Mouse (Mus musculus) erythroblast, embryonic 14.5 days (primary cell): ENCODE measurements around the gene 4931406C07Rik. TPM values are rescaled to one million over a fixed set of nuclear protein-coding genes. Genes with fewer than 3 reads are reported as not detected.

ENCODE experiments used
- H3K27me3 ChIP-seq: 2 replicates; pipeline ENCODE4 v1.6.1; 2012; ENCODE audit warnings: inconsistent platforms; ENCODE audit not compliant: control insufficient read depth
- H3K36me3 ChIP-seq: 2 replicates; pipeline ENCODE4 v1.6.1; 2012; ENCODE audit warnings: mild to moderate bottlenecking, inconsistent platforms; ENCODE audit not compliant: control insufficient read depth
- H3K4me1 ChIP-seq: 2 replicates; pipeline ENCODE4 v1.6.1; 2012; ENCODE audit warnings: inconsistent platforms; ENCODE audit not compliant: control insufficient read depth
- H3K4me3 ChIP-seq: replicated peaks from 2 replicates; pipeline ENCODE3; 2012; ENCODE audit warnings: moderate library complexity, mild to moderate bottlenecking, inconsistent platforms
- H3K9me3 ChIP-seq: 2 replicates; pipeline ENCODE4 v1.6.1; 2012; ENCODE audit warnings: low read length, inconsistent platforms, mixed read lengths; ENCODE audit not compliant: control insufficient read depth
- GATA1 ChIP-seq: IDR thresholded peaks from 2 replicates; pipeline ENCODE4 v1.6.1; 2012; ENCODE audit warnings: low read length, inconsistent platforms, mixed read lengths
- TAL1 ChIP-seq: IDR thresholded peaks from 3 replicates; pipeline ENCODE4 v1.6.1; 2012; ENCODE audit warnings: low read length, inconsistent platforms, mixed read lengths
- polyA plus RNA-seq: library from polyadenylated mRNA; stranded (reverse); fragments of >175 nt; gene quantifications from 2 replicates; pipeline ENCODE4 v1.2.3, GENCODE M21; 2012

4931406C07Rik gene
- polyA plus RNA-seq, 1 experiment, result 0.04 TPM

DNA sequence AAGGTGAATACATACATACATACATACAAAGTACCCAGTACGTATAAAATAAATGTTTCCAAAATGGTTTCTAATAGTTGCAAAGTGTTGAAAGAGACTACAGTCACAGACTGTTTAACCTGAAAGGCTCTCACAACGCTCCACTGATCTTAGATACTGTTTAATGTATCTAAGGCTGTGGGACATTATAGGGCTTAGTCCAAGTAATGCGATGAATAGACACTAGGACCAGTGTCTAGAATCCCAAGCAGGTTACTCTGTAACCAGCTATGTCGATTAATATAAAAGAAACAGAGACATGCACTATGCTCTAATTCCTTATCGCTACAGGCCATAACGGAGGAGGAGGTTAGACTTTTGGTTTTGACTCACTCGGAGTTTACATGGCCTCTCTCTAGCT lies 9.1 kb downstream of the 4931406C07Rik start:
- Histone ChIP-seq H3K4me1 (no peaks in the 10 kb centered on the region), H3K36me3 (no peaks in the 10 kb centered on the region)
- TF ChIP-seq TAL1 (no peak), GATA1 (no peak)

DNA sequence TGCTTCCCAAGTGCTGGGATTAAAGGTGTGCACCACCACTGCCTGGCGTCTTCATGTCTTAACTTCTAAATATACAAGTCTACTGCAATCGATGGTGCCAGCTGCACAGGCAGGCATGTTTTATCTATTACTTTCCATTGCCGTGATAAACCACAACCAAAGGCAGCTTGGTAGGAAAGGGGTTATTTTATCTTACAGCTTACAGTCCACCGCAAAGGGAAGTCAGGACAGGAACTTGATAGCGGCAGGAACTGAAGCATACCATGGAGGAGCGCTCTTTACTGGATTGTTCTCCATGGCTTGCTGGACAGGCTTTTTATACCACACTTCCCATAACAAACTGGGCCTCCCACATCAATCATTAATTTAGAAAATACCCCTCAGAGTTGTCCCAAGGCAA lies 17.0 kb downstream of the 4931406C07Rik start:
- TF ChIP-seq GATA1 (no peak), TAL1 (no peak; the same call in 2 of the 3 replicates)
- peaks cover 4% of the 10 kb centered on the region; the same call in 1 of the 2 replicates for H3K36me3 ChIP-seq
- no peak overlapping the region for H3K4me3 ChIP-seq
- peaks cover 24% of the 10 kb centered on the region for H3K4me1 ChIP-seq
- peaks cover 2% of the 10 kb centered on the region; the same call in 1 of the 2 replicates for H3K27me3 ChIP-seq
- no peaks in the 10 kb centered on the region for H3K9me3 ChIP-seq

More for the DNA sequence above, 9.1 kb downstream of the 4931406C07Rik start:
- Histone ChIP-seq H3K9me3 (no peaks in the 10 kb centered on the region), H3K27me3 (no peaks in the 10 kb centered on the region), H3K4me3 (no peak overlapping the region)

DNA sequence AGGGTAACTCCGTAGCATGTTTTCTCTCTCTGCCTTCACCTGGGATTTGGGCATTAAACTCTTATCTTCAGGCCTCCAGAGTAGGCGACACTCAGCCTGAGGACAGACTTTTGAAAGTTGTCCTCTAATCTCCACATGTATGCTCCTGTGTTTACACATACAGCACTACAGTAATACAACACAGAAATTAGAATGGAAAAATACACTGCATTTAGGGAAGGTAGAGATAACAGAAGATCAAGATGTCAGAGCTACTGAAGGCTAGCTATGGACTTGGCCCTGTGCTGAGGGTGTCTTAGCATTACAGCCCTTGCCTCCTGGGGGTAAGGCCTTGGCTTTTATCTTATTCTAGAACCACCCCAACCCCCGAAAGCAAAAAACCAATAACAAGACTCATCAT lies 17.8 kb downstream of the 4931406C07Rik start:
- H3K4me3 ChIP-seq, result no peak overlapping the region
- H3K9me3 ChIP-seq, result no peaks in the 10 kb centered on the region
- peaks cover 24% of the 10 kb centered on the region for H3K4me1 ChIP-seq
- TF ChIP-seq TAL1 (no peak), GATA1 (no peak)
- H3K36me3 ChIP-seq, result peaks cover 4% of the 10 kb centered on the region; the same call in 1 of the 2 replicates
- H3K27me3 ChIP-seq, result peaks cover 2% of the 10 kb centered on the region; the same call in 1 of the 2 replicates

DNA sequence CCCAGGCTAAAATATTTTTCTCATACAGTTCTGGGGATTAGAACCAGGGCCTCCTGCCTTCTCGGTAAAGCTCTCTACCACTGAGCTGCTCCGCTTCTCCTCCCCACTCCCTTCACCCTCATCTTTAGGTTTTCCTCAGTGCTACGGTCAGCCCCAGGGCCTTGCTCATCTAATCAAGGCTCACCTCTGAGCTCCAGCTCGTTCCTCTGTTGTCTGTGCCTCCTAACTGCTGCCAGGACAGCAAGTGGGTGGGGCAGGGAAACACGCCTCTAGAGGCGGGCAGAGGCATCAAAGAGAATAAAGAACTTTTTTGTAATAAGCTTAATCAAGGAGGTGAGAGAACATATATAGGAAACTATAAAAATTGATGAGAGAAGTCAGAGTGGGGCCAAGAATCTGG lies 18.4 kb downstream of the 4931406C07Rik start:
- H3K9me3 ChIP-seq, result no peaks in the 10 kb centered on the region
- H3K36me3 ChIP-seq, result peaks cover 4% of the 10 kb centered on the region; the same call in 1 of the 2 replicates
- peaks cover 2% of the 10 kb centered on the region; the same call in 1 of the 2 replicates for H3K27me3 ChIP-seq
- no peak overlapping the region for H3K4me3 ChIP-seq
- H3K4me1 ChIP-seq, result peaks cover 24% of the 10 kb centered on the region
- no peak for TF ChIP-seq TAL1
- no peak for TF ChIP-seq GATA1

DNA sequence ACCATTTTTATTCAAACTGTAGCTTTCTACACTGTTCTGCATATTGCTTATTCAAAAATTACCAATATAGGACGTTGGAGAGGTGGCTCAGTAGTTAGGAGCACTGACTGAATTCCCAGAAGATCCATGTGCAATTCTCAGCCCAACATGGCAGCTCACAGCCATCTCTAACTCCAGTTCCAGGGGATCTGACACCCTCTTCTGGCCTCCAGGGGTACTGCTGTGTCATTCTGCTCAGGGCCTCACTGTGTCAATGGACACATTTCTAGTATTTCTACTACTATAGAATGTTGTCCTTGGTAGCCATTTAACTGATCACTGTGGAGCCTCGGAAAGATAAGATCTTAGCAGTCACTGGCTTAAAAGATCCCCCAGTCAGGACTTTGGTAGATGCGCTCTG lies 20.8 kb downstream of the 4931406C07Rik start:
- H3K36me3 ChIP-seq, result peaks cover 2% of the 10 kb centered on the region; the same call in 1 of the 2 replicates
- no peak for TF ChIP-seq TAL1
- TF ChIP-seq GATA1, result no peak
- H3K4me3 ChIP-seq, result no peak overlapping the region
- peaks cover under 1% of the 10 kb centered on the region; the same call in 1 of the 2 replicates for H3K27me3 ChIP-seq
- no peaks in the 10 kb centered on the region for H3K9me3 ChIP-seq
- H3K4me1 ChIP-seq, result peaks cover 36% of the 10 kb centered on the region

DNA sequence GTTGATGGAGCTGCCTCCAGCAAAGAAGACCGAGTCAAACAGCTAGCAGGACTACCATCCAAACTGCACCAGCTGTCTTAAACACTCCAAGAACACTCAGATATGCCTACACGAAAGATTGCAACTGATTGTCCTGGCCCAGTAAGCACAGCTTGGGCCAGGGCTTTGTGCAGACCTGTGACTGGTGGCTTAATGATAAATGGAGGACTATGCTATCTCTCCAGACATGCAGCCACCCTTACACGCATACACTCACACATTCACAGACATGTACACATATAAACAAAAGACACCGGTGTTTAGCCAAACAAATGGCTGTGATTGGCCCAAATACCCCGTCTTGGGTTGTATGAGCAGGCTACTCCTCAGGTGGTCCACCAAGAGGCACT lies 25.8 kb downstream of the 4931406C07Rik start:
- H3K36me3 ChIP-seq, result peaks cover 22% of the 10 kb centered on the region
- no peaks in the 10 kb centered on the region for H3K27me3 ChIP-seq
- H3K4me1 ChIP-seq, result peaks cover 32% of the 10 kb centered on the region
- peak overlapping the region; percentile 81 for H3K4me3 ChIP-seq
- no peaks in the 10 kb centered on the region for H3K9me3 ChIP-seq
- peak; percentile 39 for TF ChIP-seq GATA1
- 0 out of 3 replicates have a peak, but pooled peaks have one; percentile 28 for TF ChIP-seq TAL1

DNA sequence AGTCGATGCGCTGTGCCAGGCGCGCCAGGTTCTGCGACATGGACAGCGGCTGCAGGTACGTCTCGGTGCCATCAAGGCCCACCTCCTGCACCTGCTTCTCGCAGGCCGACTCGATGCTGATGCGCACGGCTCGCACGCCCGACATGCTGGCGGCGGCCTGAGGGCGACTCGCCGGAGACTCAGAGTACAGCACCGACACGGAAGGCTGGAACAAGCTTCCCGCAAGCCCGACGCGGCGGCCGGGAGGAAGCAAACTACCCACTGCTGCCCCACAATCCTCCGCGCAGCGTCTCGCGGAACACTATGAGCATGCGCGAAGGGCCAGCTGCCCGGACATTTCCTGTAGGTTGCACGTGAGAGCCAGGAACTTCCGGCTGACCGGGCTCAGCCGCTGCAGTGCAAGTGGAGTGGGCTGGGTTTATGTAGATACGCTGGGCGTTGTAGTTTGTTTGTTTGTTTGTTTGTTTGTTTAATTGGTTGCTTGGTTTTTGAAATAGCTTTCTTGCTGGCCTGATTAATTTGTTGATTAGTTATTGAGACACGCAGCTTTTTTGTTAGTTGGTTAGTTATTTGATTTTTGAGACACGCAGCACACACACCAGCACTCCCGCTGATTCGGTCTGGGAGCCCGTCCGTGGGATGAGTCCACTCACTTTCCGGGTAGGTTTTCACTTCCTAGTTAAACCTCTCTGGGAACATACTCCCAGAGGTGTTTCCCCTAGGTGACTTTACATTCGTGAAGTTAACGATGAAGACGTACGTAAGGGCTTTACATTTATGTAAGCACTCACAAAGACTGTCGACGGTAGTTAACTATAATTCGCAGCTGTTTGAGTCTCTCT lies 26.4 kb downstream of the 4931406C07Rik start, which contains the start of gene Med17:
Gene Med17 (minus strand): TSS at position 283 of the 842 bp plus-strand sequence.
- Histone ChIP-seq H3K36me3 (peaks cover 28% of the 10 kb centered on the region), H3K4me3 (peak within 1 kb of the TSS; percentile 81), H3K4me1 (peaks cover 32% of the 10 kb centered on the region), H3K27me3 (no peaks in the 10 kb centered on the region), H3K9me3 (no peaks in the 10 kb centered on the region)
- TF ChIP-seq GATA1, result no peak
- no peak for TF ChIP-seq TAL1

DNA sequence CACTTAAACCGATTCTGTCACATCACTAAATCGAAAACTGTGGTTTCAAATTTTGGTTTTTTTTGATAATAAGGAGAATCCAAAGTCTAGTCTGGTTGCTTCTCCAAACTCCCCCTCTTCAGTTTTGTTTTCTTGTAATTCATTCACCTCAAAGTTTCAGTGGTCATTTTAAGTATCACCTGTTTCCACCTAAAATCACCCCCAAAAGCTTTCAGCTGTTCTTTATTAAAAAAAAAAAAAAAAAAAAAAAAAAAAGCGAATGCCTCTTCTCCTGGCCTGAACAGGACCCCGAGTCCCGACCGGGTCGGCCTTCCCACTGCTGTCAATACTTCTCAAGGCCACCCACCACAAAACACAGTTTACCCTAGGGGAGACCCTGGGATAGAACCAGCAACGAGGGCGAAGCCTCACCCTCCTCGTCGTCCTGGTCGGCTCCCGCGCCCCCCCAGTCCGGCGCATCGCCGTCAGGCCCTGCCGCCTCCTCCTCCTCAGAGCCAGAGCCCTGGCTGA lies 27.1 kb downstream of the 4931406C07Rik start:
- peaks cover 32% of the 10 kb centered on the region for H3K4me1 ChIP-seq
- peaks cover 34% of the 10 kb centered on the region for H3K36me3 ChIP-seq
- peak overlapping the region; percentile 81 for H3K4me3 ChIP-seq
- TF ChIP-seq GATA1 (no peak), TAL1 (no peak)
- H3K27me3 ChIP-seq, result no peaks in the 10 kb centered on the region
- H3K9me3 ChIP-seq, result no peaks in the 10 kb centered on the region

DNA sequence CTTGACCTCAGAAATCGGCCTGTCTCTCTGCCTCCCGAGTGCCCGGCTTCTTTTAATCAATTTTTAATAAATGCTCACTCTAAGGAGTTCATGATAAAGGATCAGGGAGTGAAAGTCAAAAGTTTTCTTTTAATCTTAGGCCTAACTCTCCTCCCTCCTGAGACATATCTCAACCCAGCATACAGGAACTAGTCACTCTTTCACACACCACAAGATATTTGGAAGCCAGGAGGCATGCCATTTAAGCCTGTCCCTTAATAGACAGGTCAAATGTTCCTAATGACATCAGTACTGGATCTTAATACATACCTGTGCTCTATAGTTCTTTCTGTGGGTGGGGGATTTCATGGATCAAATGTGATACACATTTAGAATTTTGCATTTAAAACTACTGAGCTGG lies 27.9 kb downstream of the 4931406C07Rik start:
- H3K27me3 ChIP-seq, result no peaks in the 10 kb centered on the region
- TF ChIP-seq GATA1, result no peak
- no peak for TF ChIP-seq TAL1
- H3K4me1 ChIP-seq, result peaks cover 32% of the 10 kb centered on the region
- H3K36me3 ChIP-seq, result peaks cover 43% of the 10 kb centered on the region
- peak overlapping the region; percentile 8 for H3K4me3 ChIP-seq
- H3K9me3 ChIP-seq, result no peaks in the 10 kb centered on the region
